Mouse (Mus musculus) cerebellum, adult 2 months (tissue): ENCODE results near the gene Sumf1. TPM values are rescaled to one million over a fixed set of nuclear protein-coding genes. Genes with fewer than 3 reads are reported as not detected.

Experiments used
- DNase-seq, 2 experiments: peaks; one replicate each; pipeline ENCODE4 v3.0.0; 2021
- H3K27ac ChIP-seq: fragments of 200-500 bp; 2 replicates; pipeline ENCODE4 v1.5.1; 2012; ENCODE audit warnings: low read length, control low read depth, inconsistent platforms; ENCODE audit not compliant: insufficient read depth
- H3K27me3 ChIP-seq: fragments of 200-500 bp; 2 replicates; pipeline ENCODE4 v1.6.1; 2012; ENCODE audit warnings: inconsistent platforms, mild to moderate bottlenecking, low read length, moderate library complexity; ENCODE audit not compliant: control insufficient read depth, insufficient read depth
- H3K4me1 ChIP-seq: fragments of 200-500 bp; 2 replicates; pipeline ENCODE4 v1.6.1; 2011; ENCODE audit warnings: low read length; ENCODE audit not compliant: control insufficient read depth, insufficient read depth
- H3K4me3 ChIP-seq: fragments of 200-500 bp; replicated peaks from 2 replicates; pipeline ENCODE3; 2011; ENCODE audit warnings: mild to moderate bottlenecking, low read depth, low read length, control low read depth; ENCODE audit not compliant: insufficient read depth
- CTCF ChIP-seq: fragments of 200-500 bp; IDR thresholded peaks from 2 replicates; pipeline ENCODE4 v1.5.1; 2011; ENCODE audit warnings: low read depth, mild to moderate bottlenecking, control low read depth, low read length, moderate library complexity, borderline replicate concordance; ENCODE audit not compliant: insufficient read depth
- POLR2A ChIP-seq: fragments of 200-500 bp; IDR thresholded peaks from 2 replicates; pipeline ENCODE4 v1.6.1; 2011; ENCODE audit warnings: low read length, control low read depth, borderline replicate concordance; ENCODE audit not compliant: insufficient read depth
- WGBS: fragments of 180-500 bp; shearing (Covaris S2); methylation state at CpG from one replicate; pipeline ENCODE4 v1.1.7; 2018; 5-methylcytosine and 5-hydroxymethylcytosine counted together
- polyA plus RNA-seq: library from polyadenylated mRNA; depleted of rRNA; stranded (reverse); fragments of >200 nt; gene quantifications from 2 replicates; pipeline ENCODE4 v1.2.3, GENCODE M21; 2012

Gene Sumf1
- polyA plus RNA-seq, 1 experiment: 23.0 TPM

DNA sequence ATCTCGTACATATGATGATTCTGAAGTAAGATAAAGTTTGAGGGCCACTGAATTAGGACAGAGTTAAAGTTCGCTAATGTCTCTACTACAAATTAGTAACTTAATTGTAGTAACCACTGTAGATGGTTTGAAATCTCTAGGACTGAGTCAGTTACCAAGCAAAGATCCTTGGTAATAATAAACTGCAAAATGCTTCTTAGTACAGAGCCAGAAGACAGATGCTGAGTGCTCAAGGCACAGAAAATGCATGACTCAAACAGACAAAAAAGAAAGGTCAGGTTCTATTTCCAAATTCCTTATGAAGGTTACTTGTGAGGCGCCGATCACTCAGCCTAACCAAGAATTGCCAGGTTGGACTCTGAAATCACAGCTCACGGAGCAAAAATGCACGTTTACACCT is 67.5 kb downstream of the Sumf1 start:
- DNase-seq: no peak
- 95% methylated on average over 6 of the region's 6 CpGs for WGBS

DNA sequence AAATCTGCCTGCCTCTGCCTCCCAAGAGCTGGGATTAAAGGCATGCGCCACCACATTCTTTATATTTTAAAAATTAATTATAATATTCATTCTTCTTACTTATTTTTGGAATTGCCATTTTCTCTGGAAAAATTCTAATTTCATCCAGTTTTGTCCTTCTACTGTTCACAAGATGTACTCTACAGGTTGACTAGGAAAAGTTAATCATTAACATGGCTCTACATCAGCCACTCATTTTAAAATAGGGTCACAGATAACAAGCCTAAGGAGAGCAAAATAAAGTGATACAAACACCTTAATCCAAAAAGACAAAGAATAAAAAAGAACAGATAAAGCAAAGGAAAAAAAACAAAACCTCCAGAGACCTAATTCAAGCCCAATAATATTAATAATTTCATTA is 70.4 kb downstream of the Sumf1 start:
- H3K4me1 ChIP-seq: peaks cover 3% of the 10 kb centered on the region
- no peak overlapping the region for H3K27ac ChIP-seq
- WGBS: 95% methylated on average over 1 of the region's 1 CpGs
- no peak for TF ChIP-seq POLR2A
- no peak for TF ChIP-seq CTCF
- no peak overlapping the region for H3K4me3 ChIP-seq
- no peak for DNase-seq
- H3K27me3 ChIP-seq: no peaks in the 10 kb centered on the region

More for the DNA sequence above, 67.5 kb downstream of the Sumf1 start:
- H3K4me1 ChIP-seq: no peaks in the 10 kb centered on the region
- TF ChIP-seq POLR2A (no peak), CTCF (no peak)
- no peak overlapping the region for H3K4me3 ChIP-seq
- H3K27ac ChIP-seq: no peak overlapping the region
- no peaks in the 10 kb centered on the region for H3K27me3 ChIP-seq

DNA sequence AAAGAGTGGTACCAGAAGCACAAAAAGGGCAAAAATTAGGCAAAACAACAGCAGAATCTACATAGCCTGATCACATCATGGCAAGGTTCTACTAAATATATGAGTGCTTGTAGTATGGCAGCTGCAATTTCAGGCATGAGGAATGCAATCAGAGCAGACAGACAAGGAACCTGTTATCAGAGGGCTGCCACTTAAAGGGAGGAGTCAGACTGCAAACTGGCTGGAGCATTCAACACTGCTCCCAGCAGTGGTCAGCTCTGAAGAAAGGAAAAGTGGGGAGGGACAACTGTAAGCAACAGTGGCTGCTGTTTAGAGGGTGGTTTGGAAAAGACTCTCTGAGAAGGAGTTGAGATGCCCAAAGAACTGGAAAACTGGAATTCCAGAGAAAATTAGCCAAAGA is 73.7 kb downstream of the Sumf1 start:
- Histone ChIP-seq H3K4me3 (no peak overlapping the region), H3K27me3 (no peaks in the 10 kb centered on the region), H3K27ac (no peak overlapping the region), H3K4me1 (peaks cover 3% of the 10 kb centered on the region)
- TF ChIP-seq POLR2A (no peak), CTCF (no peak)
- DNase-seq: no peak

DNA sequence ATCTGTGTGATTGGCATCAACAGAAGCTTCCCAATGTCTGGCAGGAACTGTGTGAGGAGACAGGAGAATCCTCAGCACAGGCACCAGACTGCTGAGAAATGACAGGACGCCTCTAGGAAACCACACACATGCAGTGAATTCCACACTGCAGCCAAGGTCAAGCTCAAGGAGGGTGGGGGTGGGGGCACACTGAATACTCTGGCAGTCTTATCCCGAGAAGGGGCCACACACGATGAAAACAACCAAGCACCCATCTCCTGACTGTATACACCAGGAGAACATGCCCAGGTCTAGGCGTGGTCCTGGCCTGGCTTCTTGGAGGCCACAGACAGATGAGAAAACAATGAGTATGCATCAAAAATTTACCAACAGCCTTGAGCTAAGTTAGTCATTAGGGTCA is 75.0 kb downstream of the Sumf1 start:
- Histone ChIP-seq H3K27me3 (no peaks in the 10 kb centered on the region), H3K27ac (no peak overlapping the region), H3K4me3 (no peak overlapping the region), H3K4me1 (peaks cover 3% of the 10 kb centered on the region)
- no peak for DNase-seq
- TF ChIP-seq POLR2A (no peak), CTCF (no peak)
- 31% methylated on average over 4 of the region's 4 CpGs for WGBS

DNA sequence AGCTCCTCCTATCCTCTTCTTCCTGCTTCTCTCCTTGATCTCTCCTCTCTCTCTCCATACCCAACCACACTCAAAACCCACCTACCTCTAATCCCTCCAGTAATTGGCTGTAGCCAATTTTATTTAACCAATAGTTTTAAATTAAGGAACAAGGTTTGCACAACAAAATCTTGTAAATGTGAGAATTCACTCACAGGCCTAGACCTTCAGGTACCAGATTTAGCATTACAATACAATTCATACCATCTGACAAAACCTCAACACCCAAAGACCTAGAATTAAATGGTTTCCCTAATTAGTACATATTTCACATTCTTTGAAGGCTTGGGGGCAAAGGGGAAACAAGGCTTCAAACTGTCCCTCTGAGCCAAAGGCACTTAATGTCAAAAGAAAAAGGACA is 78.0 kb downstream of the Sumf1 start:
- Histone ChIP-seq H3K27me3 (no peaks in the 10 kb centered on the region), H3K4me1 (peaks cover 3% of the 10 kb centered on the region), H3K4me3 (no peak overlapping the region), H3K27ac (no peak overlapping the region)
- no peak for TF ChIP-seq CTCF
- TF ChIP-seq POLR2A: no peak
- no peak for DNase-seq

DNA sequence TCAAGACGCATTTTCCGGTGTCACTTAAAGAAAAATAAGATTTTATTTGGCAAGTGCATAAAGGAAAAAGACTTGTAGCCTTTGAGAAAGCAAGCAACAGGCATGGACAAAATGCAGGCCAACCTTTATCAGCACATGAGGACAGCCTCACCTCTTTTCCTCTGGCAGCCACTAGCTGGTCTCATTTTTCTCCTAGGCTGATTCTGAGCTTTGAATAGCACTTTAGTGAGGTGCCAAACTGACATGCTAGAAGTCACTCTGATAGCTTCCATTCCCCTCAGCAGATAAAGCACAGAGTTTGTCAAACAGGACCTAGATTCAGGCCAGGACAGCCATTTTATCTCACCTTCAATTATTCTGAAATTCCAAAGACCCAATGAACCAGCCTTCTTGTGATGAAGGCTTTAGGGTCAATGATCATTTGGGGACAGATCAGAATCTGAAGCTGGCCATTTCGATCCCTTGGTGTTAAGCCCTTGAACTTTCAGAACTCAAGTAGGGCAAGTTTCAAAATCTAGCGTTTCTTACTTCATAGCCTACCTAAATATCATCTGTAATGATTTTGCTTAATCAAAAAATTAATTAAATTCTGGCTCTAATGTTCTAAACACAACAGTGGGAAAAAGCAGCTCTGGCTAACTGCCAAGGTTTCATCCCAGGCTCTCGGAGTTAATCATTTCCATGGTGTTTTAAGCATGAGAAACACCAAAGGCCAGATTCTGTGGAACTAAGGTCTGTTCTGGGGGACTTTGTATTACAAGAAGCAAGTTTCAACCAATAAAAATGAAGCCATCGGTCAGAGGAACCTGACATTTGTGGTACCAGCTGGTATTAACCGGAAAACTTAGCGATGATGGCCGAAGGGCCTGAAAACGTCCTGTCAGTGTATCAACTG is 83.2 kb downstream of the Sumf1 start:
- H3K27ac ChIP-seq: no peak overlapping the region
- DNase-seq: no peak
- H3K27me3 ChIP-seq: no peaks in the 10 kb centered on the region
- WGBS: 75% methylated on average over 10 of the region's 10 CpGs
- TF ChIP-seq POLR2A (no peak), CTCF (no peak)
- H3K4me1 ChIP-seq: no peaks in the 10 kb centered on the region
- H3K4me3 ChIP-seq: no peak overlapping the region

DNA sequence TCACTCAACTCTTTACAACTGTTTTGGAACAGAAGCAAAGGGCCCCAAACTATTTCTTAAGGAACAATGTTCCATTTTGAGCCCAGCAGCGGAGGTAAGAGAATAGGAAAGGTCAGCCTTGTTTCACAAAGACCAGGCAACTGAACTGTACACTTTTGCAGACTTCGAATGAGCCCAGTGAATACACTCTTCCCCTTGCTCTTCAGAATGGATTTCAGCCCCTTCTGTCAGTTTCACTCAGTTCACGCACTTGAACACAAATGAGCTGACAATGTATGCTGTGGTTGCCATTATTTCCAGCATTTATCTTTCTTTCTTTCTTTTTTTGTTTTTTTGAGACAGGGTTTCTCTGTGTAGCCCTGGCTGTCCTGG is 86.5 kb downstream of the Sumf1 start:
- no peak for DNase-seq
- H3K4me3 ChIP-seq: no peak overlapping the region

DNA sequence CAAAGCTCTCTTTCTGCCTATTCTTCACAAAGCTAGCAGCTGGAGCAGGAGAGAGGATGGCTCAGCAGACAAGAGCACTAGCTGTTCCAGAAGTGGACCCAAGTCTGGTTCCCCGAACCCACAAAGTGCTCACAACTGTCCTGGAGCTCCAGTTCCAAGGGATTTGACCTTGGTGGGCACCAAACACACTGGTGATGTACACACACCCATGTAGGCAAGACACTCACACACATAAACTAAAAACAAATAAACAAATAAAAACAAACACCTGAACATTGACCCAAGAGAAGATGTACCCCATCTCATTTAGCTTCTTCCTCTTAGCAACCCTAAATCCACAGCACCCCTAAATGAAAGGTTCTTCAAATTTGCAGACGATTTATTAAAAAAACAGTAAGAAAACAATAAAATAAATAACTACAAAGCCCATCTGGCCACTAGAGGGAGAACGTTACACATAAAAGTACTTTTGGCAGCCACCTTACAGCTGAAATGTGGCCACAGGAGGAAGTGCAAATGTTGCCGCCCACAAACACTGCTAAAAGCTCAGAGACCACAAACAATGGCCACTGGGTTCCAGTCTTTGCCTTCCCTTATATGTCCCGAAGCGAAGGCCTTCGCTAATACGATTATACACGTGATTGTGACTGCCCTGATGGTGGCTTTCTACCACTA is 87.1 kb downstream of the Sumf1 start:
- peak; percentile 24 to 52 for DNase-seq
- H3K27ac ChIP-seq: no peak overlapping the region
- no peaks in the 10 kb centered on the region for H3K4me1 ChIP-seq
- 9% methylated on average over 9 of the region's 9 CpGs for WGBS
- H3K4me3 ChIP-seq: no peak overlapping the region
- H3K27me3 ChIP-seq: no peaks in the 10 kb centered on the region
- TF ChIP-seq CTCF: peak; percentile 47; the same call in 1 of the 2 replicates
- no peak for TF ChIP-seq POLR2A

More for the DNA sequence above, 86.5 kb downstream of the Sumf1 start:
- Histone ChIP-seq H3K27ac (no peak overlapping the region), H3K27me3 (no peaks in the 10 kb centered on the region), H3K4me1 (no peaks in the 10 kb centered on the region)
- no peak for TF ChIP-seq POLR2A
- no peak for TF ChIP-seq CTCF
- WGBS: 72% methylated on average over 3 of the region's 3 CpGs
